Mouse (Mus musculus) liver, adult 2 months (tissue): ENCODE data around the gene Mier2.

ENCODE experiments used
- CTCF ChIP-seq: fragments of 200-500 bp; IDR thresholded peaks from 2 replicates; pipeline ENCODE4 v1.5.1; 2011; ENCODE audit warnings: low read depth, low read length, control low read depth
- POLR2A ChIP-seq: fragments of 200-500 bp; IDR thresholded peaks from 2 replicates; pipeline ENCODE4 v1.6.1; 2011; ENCODE audit warnings: low read length, control low read depth; ENCODE audit not compliant: insufficient read depth; ENCODE audit errors: extremely low read depth

- TF ChIP-seq CTCF (no peak), POLR2A (no peak)
Measured at GRCm38 (mm10) chr10:79548971-79549723, 5.9 kb downstream of the Mier2 start.
